Comparison of ENCODE assay signal across 16 mouse cellular contexts in genomic region chr15:11586384-11586783, GRCm38 (mm10).
"Had no signal": no experiment of that assay in that cellular context is flagged by ENCODE, and none has a peak within 500 bp of the region (broad histone marks: within the 10 kb centered on the region; RNA-seq: fewer than 3 reads in every experiment).

No protein-coding gene starts in this region.

- DNase-seq: lung, adult 2 months; lung, postnatal 14 days; lung, postnatal 36 days; right cerebral cortex, postnatal 14 days; thymus, adult 2 months; thymus, postnatal 36 days had no signal

- ATAC-seq: lung, postnatal 0 days; midbrain, embryonic 13.5 days; midbrain, embryonic 15.5 days had no signal

- H3K27ac ChIP-seq: lung, embryonic 15.5 days; macrophage; midbrain, embryonic 13.5 days; midbrain, embryonic 15.5 days; neural tube, embryonic 12.5 days; stomach, embryonic 15.5 days; stomach, postnatal 0 days had no signal

- H3K4me3 ChIP-seq: lung, embryonic 15.5 days; megakaryocyte, embryonic 14.5 days; midbrain, embryonic 13.5 days; midbrain, embryonic 15.5 days; neural tube, embryonic 12.5 days; stomach, embryonic 15.5 days had no signal

- H3K4me2 ChIP-seq: lung, embryonic 15.5 days; midbrain, embryonic 11.5 days; midbrain, embryonic 13.5 days; midbrain, embryonic 15.5 days; neural tube, embryonic 12.5 days; stomach, embryonic 15.5 days had no signal

- H3K4me1 ChIP-seq: lung, embryonic 15.5 days; megakaryocyte, embryonic 14.5 days; midbrain, embryonic 13.5 days; midbrain, embryonic 15.5 days; neural tube, embryonic 12.5 days; stomach, embryonic 15.5 days had no signal

- H3K27me3 ChIP-seq: lung, embryonic 15.5 days; megakaryocyte, embryonic 14.5 days; midbrain, embryonic 13.5 days; midbrain, embryonic 15.5 days; neural tube, embryonic 12.5 days; stomach, embryonic 15.5 days had no signal

- H3K9me3 ChIP-seq: lung, embryonic 15.5 days; megakaryocyte, embryonic 14.5 days; midbrain, embryonic 13.5 days; midbrain, embryonic 15.5 days; neural tube, embryonic 12.5 days; stomach, embryonic 15.5 days had no signal

- H3K9ac ChIP-seq: lung, embryonic 15.5 days; midbrain, embryonic 13.5 days; midbrain, embryonic 15.5 days; neural tube, embryonic 12.5 days; stomach, embryonic 15.5 days had no signal

- H3K36me3 ChIP-seq: lung, embryonic 15.5 days; midbrain, embryonic 13.5 days; midbrain, embryonic 15.5 days; neural tube, embryonic 12.5 days; stomach, embryonic 15.5 days had no signal
